Mouse (Mus musculus): ENCODE measurements around the gene Lpar1. TPM values are rescaled to one million over a fixed set of nuclear protein-coding genes. Genes with fewer than 3 reads are reported as not detected.

Lpar1 gene
- not detected in 4 replicates for total RNA-seq (2023)

GRCm38 (mm10) chr4:58553631-58554358, at the start of gene Lpar1:
TSS of gene Lpar1 (minus strand) at chr4:58553898.

Other genes with a start within 250 kb of the Lpar1 start
- 0.20 to 0.56 TPM in 2 of 4 replicates, not detected in the others for gene Olfr267, start 233.8 kb upstream of the Lpar1 start, total RNA-seq (2023)